Mouse (Mus musculus) ovary, postnatal 10 days (tissue): ENCODE results near the gene Kcng4.

ENCODE experiments used
- DNase-seq: peaks from one replicate; pipeline ENCODE4 v3.0.0; 2022; ENCODE audit warnings: low spot score

Kcng4 gene

GRCm38 (mm10) chr8:119641058-119641457 lies 5.6 kb upstream of the Kcng4 start:
- DNase-seq, result no peak

GRCm38 (mm10) chr8:119639798-119640197 lies 4.3 kb upstream of the Kcng4 start:
- DNase-seq, result no peak

- no peak for DNase-seq
Observed at GRCm38 (mm10) chr8:119638261-119638660, 2.8 kb upstream of the Kcng4 start.

- DNase-seq, result no peak
Observed at GRCm38 (mm10) chr8:119637381-119637780, 1.9 kb upstream of the Kcng4 start.

- DNase-seq, result no peak
Observed at GRCm38 (mm10) chr8:119636766-119637165, 1.3 kb upstream of the Kcng4 start.

- no peak for DNase-seq
Observed at GRCm38 (mm10) chr8:119635958-119636357, 478 bp upstream of the Kcng4 start.

- no peak for DNase-seq
Observed at GRCm38 (mm10) chr8:119634616-119635336, 704 bp downstream of the Kcng4 start.

GRCm38 (mm10) chr8:119632909-119633308 lies 2.6 kb downstream of the Kcng4 start:
- no peak for DNase-seq

GRCm38 (mm10) chr8:119632246-119632645 lies 3.2 kb downstream of the Kcng4 start:
- no peak for DNase-seq

- DNase-seq, result no peak
Observed at GRCm38 (mm10) chr8:119630841-119631240, 4.6 kb downstream of the Kcng4 start.

- DNase-seq, result no peak
Observed at GRCm38 (mm10) chr8:119627613-119628359, 7.7 kb downstream of the Kcng4 start.

- DNase-seq, result no peak
Observed at GRCm38 (mm10) chr8:119627199-119627598, 8.3 kb downstream of the Kcng4 start.

- DNase-seq, result no peak
Observed at GRCm38 (mm10) chr8:119625788-119626187, 9.7 kb downstream of the Kcng4 start.

- DNase-seq, result no peak
Observed at GRCm38 (mm10) chr8:119624916-119625315, 10.6 kb downstream of the Kcng4 start.

- DNase-seq, result no peak
Observed at GRCm38 (mm10) chr8:119623744-119624143, 11.7 kb downstream of the Kcng4 start.

GRCm38 (mm10) chr8:119623061-119623460 lies 12.4 kb downstream of the Kcng4 start:
- no peak for DNase-seq

- no peak for DNase-seq
Observed at GRCm38 (mm10) chr8:119622555-119622954, 12.9 kb downstream of the Kcng4 start.

GRCm38 (mm10) chr8:119620848-119621465 lies 14.5 kb downstream of the Kcng4 start:
- no peak for DNase-seq

- DNase-seq, result no peak
Observed at GRCm38 (mm10) chr8:119620116-119620840, 15.2 kb downstream of the Kcng4 start.

GRCm38 (mm10) chr8:119618887-119619286 lies 16.6 kb downstream of the Kcng4 start:
- DNase-seq, result no peak

GRCm38 (mm10) chr8:119617586-119617985 lies 17.9 kb downstream of the Kcng4 start:
- no peak for DNase-seq

GRCm38 (mm10) chr8:119616811-119617210 lies 18.7 kb downstream of the Kcng4 start:
- DNase-seq, result no peak
